Mouse (Mus musculus) effector memory CD4-positive, alpha-beta T cell, adult 5 months (primary cell): Measurements from ENCODE around the gene Hcn3. TPM values are rescaled to one million over a fixed set of nuclear protein-coding genes. Genes with fewer than 3 reads are reported as not detected.

Experiments
- polyA plus RNA-seq: library from polyadenylated mRNA; unstranded; fragments of 100-300 nt; shearing (Covaris generic); gene quantifications from one replicate; pipeline ENCODE4 v1.2.1, GENCODE M21; 2017

Gene Hcn3
- 1.9 TPM for polyA plus RNA-seq

DNA sequence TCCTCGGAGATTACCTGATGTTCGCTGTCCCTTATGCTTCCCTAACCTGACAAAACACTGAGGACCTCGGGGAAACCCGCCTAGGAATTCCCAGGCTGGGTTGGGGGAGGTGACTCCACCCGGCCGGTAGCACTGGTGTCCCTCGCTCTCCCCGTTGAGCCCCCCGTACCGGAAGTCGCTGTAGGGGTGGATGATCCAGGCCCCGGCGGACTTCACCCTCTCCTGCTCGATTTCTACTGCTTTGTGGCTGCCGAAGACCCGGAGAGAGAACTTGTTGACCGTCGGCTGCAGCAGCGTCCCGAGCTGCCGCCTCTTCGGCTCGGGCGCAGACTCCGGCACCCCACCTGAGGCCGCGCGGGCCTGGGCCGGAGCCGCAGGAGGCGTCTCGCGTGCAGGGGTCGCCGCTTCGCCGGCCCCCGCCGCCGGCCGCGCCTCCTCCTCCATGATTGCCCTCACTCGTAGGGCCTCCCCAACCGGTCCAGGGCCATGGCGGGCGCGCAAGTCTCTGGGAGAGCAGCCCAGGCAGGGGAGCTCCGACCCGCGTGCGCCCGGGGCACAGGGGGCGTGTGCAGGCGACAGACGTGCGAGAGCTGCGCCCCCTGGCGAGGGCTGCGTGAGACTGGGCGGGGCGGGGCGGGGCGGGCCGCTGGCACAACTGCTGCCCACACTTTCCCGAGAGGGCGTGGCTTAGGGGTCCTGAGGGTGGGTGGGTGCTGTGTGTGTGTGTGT lies at the start of gene Hcn3:
Gene Hcn3, minus strand, starts transcription at position 581 of the 729 bp plus-strand sequence.

DNA sequence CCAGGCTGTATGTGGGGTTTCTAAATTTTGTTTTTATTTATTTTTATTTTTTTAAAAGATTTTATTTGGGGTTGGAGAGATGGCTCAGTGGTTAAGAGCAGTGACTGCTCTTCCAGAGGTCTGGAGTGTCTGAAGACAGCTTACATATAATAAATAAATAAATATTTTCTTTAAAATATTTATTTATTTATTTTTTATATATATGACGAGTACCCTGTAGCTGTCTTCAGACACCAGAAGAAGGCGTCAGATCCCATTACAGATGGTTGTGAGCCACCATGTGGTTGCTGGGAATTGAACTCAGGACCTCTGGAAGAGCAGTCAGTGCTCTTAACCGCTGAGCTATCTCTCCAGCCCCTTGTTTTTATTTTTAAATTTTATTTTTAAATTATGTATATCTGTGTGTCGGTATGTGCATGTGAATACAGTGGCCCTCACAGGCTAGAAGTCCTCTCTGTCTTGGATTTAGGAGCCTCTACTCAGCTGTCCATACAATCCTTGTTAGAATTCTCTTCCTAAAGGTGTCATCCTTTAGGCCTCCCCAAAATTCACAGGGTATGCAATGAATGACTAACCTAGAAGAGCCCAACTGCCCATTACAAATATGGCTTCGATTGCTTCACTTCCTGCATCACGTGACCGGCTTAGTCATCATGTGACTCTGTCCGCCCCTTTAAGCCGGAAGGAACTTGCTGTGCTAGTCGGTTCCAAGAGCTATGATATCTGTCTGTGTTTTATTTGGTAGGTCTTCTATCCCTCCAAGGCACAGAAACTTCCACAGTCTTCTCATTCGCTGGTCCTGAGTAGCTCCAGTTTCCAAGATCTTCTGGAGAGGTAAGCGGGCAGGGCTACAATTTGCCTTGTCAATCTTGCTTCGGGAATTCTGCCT lies 42.5 kb upstream of the Hcn3 start, which contains the start of gene Gba:
Gene Gba, plus strand, starts transcription at position 676 of the 889 bp plus-strand sequence.

DNA sequence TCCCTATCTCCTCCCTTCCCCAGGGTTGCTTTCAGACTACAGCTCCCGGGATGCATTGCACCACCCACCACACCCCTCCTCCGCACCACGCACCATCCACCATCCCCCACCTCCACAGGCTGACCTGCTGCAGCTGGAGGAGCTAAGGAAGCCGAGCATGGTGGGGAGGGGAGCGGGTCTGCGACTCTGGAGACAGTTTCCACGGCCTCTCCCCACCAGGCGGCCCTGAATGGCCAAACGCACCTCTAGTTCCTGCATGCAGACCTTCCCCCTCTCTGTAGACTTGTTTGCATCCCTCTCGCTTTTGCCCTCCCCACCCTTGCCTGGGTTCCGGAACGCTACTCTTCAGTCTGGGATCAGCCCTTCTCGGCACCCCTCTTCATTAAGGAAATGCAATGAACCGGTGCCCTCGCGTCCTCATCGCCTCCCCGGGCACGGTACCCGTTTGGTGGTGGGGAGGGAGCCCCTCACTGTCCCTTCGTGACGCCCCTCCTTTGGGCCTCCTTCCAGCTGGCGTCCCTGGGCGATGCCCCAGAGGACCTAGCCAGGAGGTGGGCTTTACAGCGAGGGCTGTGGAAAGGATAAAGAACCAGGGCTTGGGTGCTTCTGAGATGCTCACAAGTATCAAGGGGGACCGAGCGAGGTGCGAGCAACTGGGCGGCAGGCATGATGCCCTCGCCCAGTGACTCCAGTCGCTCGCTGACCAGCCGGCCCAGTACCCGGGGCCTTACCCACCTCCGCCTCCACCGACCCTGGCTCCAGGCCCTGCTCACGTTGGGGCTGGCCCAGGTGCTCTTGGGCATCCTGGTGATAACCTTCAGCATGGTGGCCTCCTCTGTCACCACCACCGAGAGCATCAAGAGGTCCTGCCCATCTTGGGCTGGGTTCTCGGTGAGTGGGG lies 23.3 kb upstream of the Hcn3 start, which contains the start of gene Fam189b:
Gene Fam189b, plus strand, starts transcription at position 86 of the 901 bp plus-strand sequence.

DNA sequence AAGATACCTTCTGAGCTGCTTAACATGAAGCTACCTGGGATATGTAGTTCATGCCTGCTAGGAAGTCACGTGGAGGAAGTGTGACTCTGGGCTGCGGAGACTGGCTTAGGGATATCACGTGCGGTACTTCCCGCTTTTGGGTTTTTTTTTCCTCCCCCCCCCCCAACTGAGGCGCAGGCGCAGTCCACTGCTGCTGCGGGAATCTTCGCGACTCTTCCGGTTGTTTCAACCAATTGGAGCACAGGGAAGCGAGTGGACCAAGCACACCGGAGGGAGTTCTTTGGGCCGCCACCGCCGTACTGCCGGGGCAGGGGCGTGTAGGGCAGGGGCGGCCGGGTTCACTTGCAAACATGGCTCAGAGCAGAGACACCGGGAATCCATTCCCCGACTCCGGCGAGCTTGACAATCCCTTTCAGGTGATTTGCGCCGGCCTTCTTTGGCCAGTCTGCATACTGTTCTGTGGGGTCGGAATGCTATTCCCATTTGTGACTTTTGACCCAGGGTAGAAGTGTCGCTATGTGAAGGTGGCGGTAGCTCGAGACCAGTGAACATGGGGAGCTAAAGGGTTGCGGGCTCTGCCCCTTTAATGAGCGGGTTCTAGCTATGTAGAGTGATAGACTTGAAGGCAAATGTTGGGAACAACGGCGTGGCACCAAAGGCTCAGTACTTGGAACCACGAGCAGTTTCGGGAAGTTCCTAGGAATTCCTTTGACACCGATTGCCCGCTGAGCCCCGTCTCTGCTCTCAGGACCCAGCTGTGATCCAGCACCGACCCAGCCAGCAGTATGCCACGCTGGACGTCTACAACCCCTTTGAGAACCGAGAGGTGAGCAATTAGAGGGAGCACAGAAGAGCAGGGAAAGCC lies 17.5 kb upstream of the Hcn3 start, which contains the start of gene Scamp3:
Gene Scamp3, plus strand, starts transcription at position 232 of the 865 bp plus-strand sequence.

DNA sequence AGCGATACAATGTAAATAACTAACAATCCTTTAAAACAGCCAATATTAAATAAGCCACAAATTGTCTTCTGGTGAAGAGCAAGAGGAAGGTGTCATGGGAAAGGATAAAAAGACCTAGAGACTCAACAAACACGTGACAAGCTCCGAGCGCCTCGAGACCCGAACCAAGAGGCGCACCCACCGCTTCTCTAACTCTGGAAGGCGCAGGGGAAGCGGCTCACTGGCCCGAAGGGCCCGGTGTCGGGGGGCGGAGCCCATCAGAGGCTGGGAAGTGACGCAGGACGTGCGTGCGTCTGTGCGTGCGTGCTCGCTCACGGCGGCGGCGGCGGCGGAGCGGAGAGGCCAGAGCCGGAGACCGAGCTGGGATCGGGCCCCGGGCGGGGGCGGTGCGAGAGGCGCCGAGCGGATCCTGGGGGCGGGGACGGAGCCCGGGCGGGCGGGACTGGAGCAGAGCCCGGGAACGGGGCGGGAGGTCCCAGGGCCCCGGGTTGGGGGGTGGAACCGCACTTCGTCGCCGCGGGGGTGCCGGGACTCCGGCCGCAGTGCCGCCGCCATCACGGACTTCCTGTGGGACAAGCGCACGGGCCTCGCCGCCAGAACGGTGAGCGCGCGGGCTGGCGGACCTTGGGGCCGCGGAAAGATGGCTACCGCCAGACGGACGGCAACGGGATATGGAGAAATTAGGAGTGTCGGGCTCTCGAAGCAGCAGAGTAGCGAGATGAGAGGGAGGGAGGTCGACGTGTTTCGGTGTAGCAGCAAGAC lies 4.7 kb upstream of the Hcn3 start, which contains the start of gene Clk2:
Gene Clk2, plus strand, starts transcription at position 290 of the 762 bp plus-strand sequence.

DNA sequence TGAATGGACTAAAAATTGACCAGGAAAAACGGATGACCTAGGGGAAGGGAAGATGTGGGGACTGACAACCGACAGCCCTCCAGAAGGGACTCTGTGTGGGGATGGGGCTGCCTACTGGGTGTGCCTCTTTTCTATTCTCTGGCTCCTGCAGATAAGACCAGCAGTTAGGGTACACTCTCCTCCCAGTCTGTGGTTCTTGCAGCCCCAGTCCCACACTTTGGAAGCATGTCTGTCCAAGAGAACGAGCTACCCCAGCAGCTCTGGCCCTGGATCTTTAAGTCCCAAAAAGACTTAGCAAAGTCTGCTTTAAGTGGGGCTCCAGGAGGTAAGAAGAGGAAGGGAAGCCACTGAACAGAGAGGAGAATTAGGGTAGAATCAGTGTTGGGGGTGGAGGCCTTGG lies 24.0 kb downstream of the Hcn3 start, which contains the start of gene Pklr:
Gene Pklr, plus strand, starts transcription at position 185 of the 400 bp plus-strand sequence.

DNA sequence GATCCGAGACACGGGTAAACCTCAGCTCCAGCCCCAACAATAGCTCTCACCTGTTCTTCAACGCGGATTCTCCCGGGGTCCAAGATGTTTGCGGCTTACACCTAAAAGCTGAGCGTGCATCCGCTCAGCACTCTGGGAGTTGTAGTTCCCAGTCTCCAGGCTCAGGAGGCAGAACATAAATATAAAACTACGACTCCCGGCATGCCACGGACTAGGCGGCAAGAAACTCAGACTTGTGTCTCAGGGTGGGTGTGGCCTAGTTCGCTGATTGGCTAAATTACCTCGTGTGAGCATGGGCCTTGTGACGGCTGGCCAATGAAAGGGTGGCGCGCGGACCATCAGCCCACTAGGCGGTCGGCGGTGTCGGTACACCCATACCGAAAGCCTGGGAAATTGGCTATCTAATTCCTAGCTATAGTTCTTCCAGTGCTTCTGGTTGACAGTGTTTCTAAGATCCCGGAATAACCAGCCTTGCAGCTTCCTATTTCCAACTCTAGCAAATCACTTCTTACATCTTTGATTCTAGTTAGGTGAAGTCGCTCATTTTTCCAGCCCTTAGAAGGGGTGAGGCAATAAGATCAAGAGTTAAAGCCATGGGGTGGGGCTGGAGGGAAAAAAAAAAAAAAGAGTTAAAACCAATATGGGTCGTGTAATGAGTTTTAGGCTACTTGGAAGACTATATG lies 58.0 kb downstream of the Hcn3 start, which contains the start of gene Fdps:
Gene Fdps, minus strand, starts transcription at position 148 of the 683 bp plus-strand sequence.

DNA sequence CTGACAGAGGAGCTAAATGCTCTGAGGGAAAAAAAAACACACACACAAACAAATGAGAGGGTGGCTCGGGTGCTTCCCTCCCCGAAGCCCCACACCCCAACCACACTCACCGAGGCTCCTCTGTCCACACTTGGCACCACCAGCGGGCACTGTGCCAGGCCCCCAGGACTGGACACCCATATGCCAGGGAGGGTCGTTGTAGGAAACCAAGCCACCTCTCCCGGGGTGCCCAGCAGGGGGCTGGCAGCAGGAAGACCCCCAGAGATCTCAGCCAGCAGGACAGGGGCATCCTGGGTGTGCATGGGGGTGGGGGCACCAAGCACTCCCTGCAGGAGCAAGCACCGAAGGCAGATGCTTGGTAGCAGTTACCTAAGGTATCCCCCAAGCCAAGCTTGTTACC lies 59.2 kb downstream of the Hcn3 start, which contains the start of gene Gm43738:
Gene Gm43738, minus strand, starts transcription at position 289 of the 400 bp plus-strand sequence.

Other genes starting within 250 kb of the Hcn3 start
- 13.5 TPM for gene Msto1, start 246.2 kb downstream of the Hcn3 start, polyA plus RNA-seq
- 32.1 TPM for gene Ash1l, start 209.6 kb downstream of the Hcn3 start, polyA plus RNA-seq
- 109 TPM for gene Dap3, start 209.0 kb downstream of the Hcn3 start, polyA plus RNA-seq
- 76.8 TPM for gene Rusc1, start 66.9 kb downstream of the Hcn3 start, polyA plus RNA-seq
- not detected for gene Gm43738, start 59.1 kb downstream of the Hcn3 start, polyA plus RNA-seq
- 61.8 TPM for gene Fdps, start 58.2 kb downstream of the Hcn3 start, polyA plus RNA-seq
- not detected for gene Pklr, start 24.1 kb downstream of the Hcn3 start, polyA plus RNA-seq
- 86.6 TPM for gene Clk2, start 4.6 kb upstream of the Hcn3 start, polyA plus RNA-seq
- gene Scamp3, start 17.3 kb upstream of the Hcn3 start, polyA plus RNA-seq, result 232 TPM
- 94.4 TPM for gene Fam189b, start 22.9 kb upstream of the Hcn3 start, polyA plus RNA-seq
- 79.2 TPM for gene Gba, start 42.7 kb upstream of the Hcn3 start, polyA plus RNA-seq
- gene Thbs3, start 55.0 kb upstream of the Hcn3 start, polyA plus RNA-seq, result 1.6 TPM
- gene Mtx1, start 66.9 kb upstream of the Hcn3 start, polyA plus RNA-seq, result 87.7 TPM
- 7.2 TPM for gene Muc1, start 68.9 kb upstream of the Hcn3 start, polyA plus RNA-seq
- 192 TPM for gene Krtcap2, start 85.8 kb upstream of the Hcn3 start, polyA plus RNA-seq
- gene Trim46, start 86.1 kb upstream of the Hcn3 start, polyA plus RNA-seq, result 2.7 TPM
- gene Dpm3, start 99.2 kb upstream of the Hcn3 start, polyA plus RNA-seq, result 74.3 TPM
- 132 TPM for gene Slc50a1, start 110.4 kb upstream of the Hcn3 start, polyA plus RNA-seq
- gene Efna1, start 120.9 kb upstream of the Hcn3 start, polyA plus RNA-seq, result 0.26 TPM
- not detected for gene Efna3, start 162.8 kb upstream of the Hcn3 start, polyA plus RNA-seq
- gene Efna4, start 177.8 kb upstream of the Hcn3 start, polyA plus RNA-seq, result not detected
- gene Adam15, start 189.8 kb upstream of the Hcn3 start, polyA plus RNA-seq, result 21.7 TPM
- gene Dcst2, start 201.8 kb upstream of the Hcn3 start, polyA plus RNA-seq, result not detected
- gene Dcst1, start 205.1 kb upstream of the Hcn3 start, polyA plus RNA-seq, result 0.37 TPM
- 17.3 TPM for gene Zbtb7b, start 234.6 kb upstream of the Hcn3 start, polyA plus RNA-seq
- gene Lenep, start 242.6 kb upstream of the Hcn3 start, polyA plus RNA-seq, result not detected